Mouse (Mus musculus) heart, embryonic 12.5 days (tissue): Measurements from ENCODE around the gene Rarres2. TPM values are rescaled to one million over a fixed set of nuclear protein-coding genes. Genes with fewer than 3 reads are reported as not detected.

Experiments used
- ATAC-seq: fragments of 200-750 bp; cut with Nextera tagmentation; 2 replicates; pipeline ENCODE4 v1.8.0; 2017; ENCODE audit warnings: moderate TSS enrichment, moderate library complexity; ENCODE audit not compliant: insufficient number of reproducible peaks, low FRiP score
- H3K27ac ChIP-seq: fragments of 300-500 bp; sonication (generic); 2 replicates; pipeline ENCODE4 v1.5.1; 2016; ENCODE audit warnings: mild to moderate bottlenecking, moderate library complexity; ENCODE audit not compliant: poor library complexity, severe bottlenecking
- H3K27me3 ChIP-seq: fragments of 300-500 bp; sonication (generic); replicated peaks from 2 replicates; pipeline ENCODE4 v1.6.1; 2016; ENCODE audit warnings: mild to moderate bottlenecking, moderate library complexity
- H3K36me3 ChIP-seq: fragments of 300-500 bp; sonication (generic); 2 replicates; pipeline ENCODE4 v1.6.1; 2016; ENCODE audit warnings: mild to moderate bottlenecking, moderate library complexity
- H3K4me1 ChIP-seq: fragments of 300-500 bp; sonication (generic); replicated peaks from 2 replicates; pipeline ENCODE4 v1.6.1; 2016; ENCODE audit warnings: mild to moderate bottlenecking
- H3K4me2 ChIP-seq: fragments of 300-500 bp; sonication (generic); 2 replicates; pipeline ENCODE4 v1.6.1; 2016; ENCODE audit warnings: mild to moderate bottlenecking, moderate library complexity
- H3K4me3 ChIP-seq: fragments of 300-500 bp; sonication (generic); 2 replicates; pipeline ENCODE4 v1.5.1; 2016; ENCODE audit warnings: mild to moderate bottlenecking
- H3K9ac ChIP-seq: fragments of 300-500 bp; sonication (generic); 2 replicates; pipeline ENCODE4 v1.6.1; 2016; ENCODE audit warnings: mild to moderate bottlenecking, moderate library complexity
- H3K9me3 ChIP-seq: fragments of 300-500 bp; sonication (generic); replicated peaks from 2 replicates; pipeline ENCODE4 v1.6.1; 2016; ENCODE audit warnings: mild to moderate bottlenecking, moderate library complexity
- WGBS: fragments of 180-500 bp; shearing (Covaris S2); methylation state at CpG from one replicate; pipeline ENCODE4 v1.1.7; 2016; 5-methylcytosine and 5-hydroxymethylcytosine counted together
- polyA plus RNA-seq: library from polyadenylated mRNA; unstranded; fragments of >200 nt; fragmentation: Nextera tagmentation; extraction: Ambion mirVana; gene quantifications from 2 replicates; pipeline ENCODE4 v1.2.1, GENCODE M21; 2016

Rarres2 gene
- polyA plus RNA-seq, 1 experiment from 2014 or later, result 26.4 TPM

GRCm38 (mm10) chr6:48578736-48579135 lies 6.1 kb upstream of the Rarres2 start:
- H3K27me3 ChIP-seq, result no peaks in the 10 kb centered on the region
- no peaks in the 10 kb centered on the region for H3K9me3 ChIP-seq
- H3K4me1 ChIP-seq, result peaks cover 39% of the 10 kb centered on the region
- H3K4me3 ChIP-seq, result no peak overlapping the region
- H3K27ac ChIP-seq, result peak overlapping the region; percentile 74
- ATAC-seq, result no peak
- H3K9ac ChIP-seq, result no peak overlapping the region
- H3K4me2 ChIP-seq, result no peak overlapping the region
- H3K36me3 ChIP-seq, result no peaks in the 10 kb centered on the region
- WGBS, result 48% methylated on average over 5 of the region's 5 CpGs

GRCm38 (mm10) chr6:48573981-48574380 lies 1.4 kb upstream of the Rarres2 start:
- no peaks in the 10 kb centered on the region for H3K36me3 ChIP-seq
- no peak for ATAC-seq
- WGBS, result 55% methylated on average over 3 of the region's 3 CpGs
- H3K27me3 ChIP-seq, result no peaks in the 10 kb centered on the region
- no peak overlapping the region for H3K4me3 ChIP-seq
- H3K9ac ChIP-seq, result no peak overlapping the region
- no peak overlapping the region for H3K4me2 ChIP-seq
- peak overlapping the region; percentile 14; the same call in 1 of the 2 replicates for H3K27ac ChIP-seq
- no peaks in the 10 kb centered on the region for H3K9me3 ChIP-seq
- peaks cover 46% of the 10 kb centered on the region for H3K4me1 ChIP-seq

GRCm38 (mm10) chr6:48573280-48573679 lies 691 bp upstream of the Rarres2 start:
- WGBS, result 19% methylated on average over 10 of the region's 10 CpGs
- Histone ChIP-seq H3K9me3 (no peaks in the 10 kb centered on the region), H3K4me3 (no peak overlapping the region), H3K27me3 (no peaks in the 10 kb centered on the region), H3K36me3 (no peaks in the 10 kb centered on the region), H3K4me2 (no peak overlapping the region), H3K9ac (no peak overlapping the region), H3K4me1 (peaks cover 46% of the 10 kb centered on the region), H3K27ac (peak overlapping the region; percentile 57)
- ATAC-seq, result peak; percentile 69

GRCm38 (mm10) chr6:48572014-48572413 lies 575 bp downstream of the Rarres2 start:
- no peak for ATAC-seq
- no peaks in the 10 kb centered on the region for H3K36me3 ChIP-seq
- H3K27ac ChIP-seq, result peak overlapping the region; percentile 57
- H3K4me2 ChIP-seq, result peak overlapping the region; percentile 14; the same call in 1 of the 2 replicates
- H3K4me1 ChIP-seq, result peaks cover 51% of the 10 kb centered on the region
- WGBS, result 90% methylated on average over 5 of the region's 5 CpGs
- H3K27me3 ChIP-seq, result no peaks in the 10 kb centered on the region
- H3K9me3 ChIP-seq, result no peaks in the 10 kb centered on the region
- H3K4me3 ChIP-seq, result no peak overlapping the region
- H3K9ac ChIP-seq, result no peak overlapping the region

GRCm38 (mm10) chr6:48569065-48569807 lies 3.4 kb downstream of the Rarres2 start:
- H3K4me2 ChIP-seq, result peak overlapping the region; percentile 28
- no peak overlapping the region for H3K4me3 ChIP-seq
- WGBS, result 52% methylated on average over 8 of the region's 8 CpGs
- H3K36me3 ChIP-seq, result peaks cover 12% of the 10 kb centered on the region
- H3K27ac ChIP-seq, result peak overlapping the region; percentile 45
- no peak for ATAC-seq
- no peaks in the 10 kb centered on the region for H3K27me3 ChIP-seq
- peaks cover 67% of the 10 kb centered on the region for H3K4me1 ChIP-seq
- no peaks in the 10 kb centered on the region for H3K9me3 ChIP-seq
- no peak overlapping the region for H3K9ac ChIP-seq

GRCm38 (mm10) chr6:48568036-48568984 lies 4.3 kb downstream of the Rarres2 start:
- Histone ChIP-seq H3K4me3 (no peak overlapping the region), H3K27ac (peak overlapping the region; percentile 45), H3K27me3 (no peaks in the 10 kb centered on the region), H3K4me2 (peak overlapping the region; percentile 28), H3K9ac (no peak overlapping the region), H3K36me3 (peaks cover 16% of the 10 kb centered on the region), H3K4me1 (peaks cover 60% of the 10 kb centered on the region), H3K9me3 (no peaks in the 10 kb centered on the region)
- 44% methylated on average over 21 of the region's 21 CpGs for WGBS
- ATAC-seq, result peak; percentile 67

GRCm38 (mm10) chr6:48566312-48566711 lies 6.3 kb downstream of the Rarres2 start:
- peak overlapping the region; percentile 72 for H3K27ac ChIP-seq
- WGBS, result 20% methylated on average over 5 of the region's 5 CpGs

GRCm38 (mm10) chr6:48565693-48566310 lies 6.8 kb downstream of the Rarres2 start:
- H3K36me3 ChIP-seq, result peaks cover 17% of the 10 kb centered on the region
- H3K4me3 ChIP-seq, result no peak overlapping the region
- no peak overlapping the region for H3K4me2 ChIP-seq
- no peak overlapping the region for H3K9ac ChIP-seq
- ATAC-seq, result no peak
- H3K27me3 ChIP-seq, result no peaks in the 10 kb centered on the region
- peaks cover 41% of the 10 kb centered on the region for H3K4me1 ChIP-seq
- no peaks in the 10 kb centered on the region for H3K9me3 ChIP-seq
- 84% methylated on average over 4 of the region's 4 CpGs for WGBS
- H3K27ac ChIP-seq, result peak overlapping the region; percentile 45

More at GRCm38 (mm10) chr6:48566312-48566711, 6.3 kb downstream of the Rarres2 start:
- Histone ChIP-seq H3K9ac (no peak overlapping the region), H3K4me1 (peaks cover 41% of the 10 kb centered on the region), H3K36me3 (peaks cover 17% of the 10 kb centered on the region), H3K4me3 (no peak overlapping the region), H3K4me2 (no peak overlapping the region), H3K27me3 (no peaks in the 10 kb centered on the region), H3K9me3 (no peaks in the 10 kb centered on the region)
- ATAC-seq, result peak; percentile 56; the same call in 1 of the 2 replicates

GRCm38 (mm10) chr6:48555956-48556355 lies 16.6 kb downstream of the Rarres2 start:
- no peak for ATAC-seq
- H3K9me3 ChIP-seq, result no peaks in the 10 kb centered on the region
- H3K4me2 ChIP-seq, result no peak overlapping the region

GRCm38 (mm10) chr6:48555104-48555890 lies 17.3 kb downstream of the Rarres2 start:
- peak overlapping the region; percentile 60 for H3K4me3 ChIP-seq
- WGBS, result 36% methylated on average over 13 of the region's 14 CpGs
- peak overlapping the region; percentile 73 for H3K4me2 ChIP-seq
- H3K27me3 ChIP-seq, result no peaks in the 10 kb centered on the region
- peaks cover 13% of the 10 kb centered on the region for H3K4me1 ChIP-seq
- peak overlapping the region; percentile 97 for H3K27ac ChIP-seq
- H3K9me3 ChIP-seq, result no peaks in the 10 kb centered on the region
- H3K36me3 ChIP-seq, result peaks cover 19% of the 10 kb centered on the region
- H3K9ac ChIP-seq, result peak overlapping the region; percentile 70
- peak; percentile 76 for ATAC-seq

More at GRCm38 (mm10) chr6:48555956-48556355, 16.6 kb downstream of the Rarres2 start:
- no peak overlapping the region for H3K9ac ChIP-seq
- WGBS, result 80% methylated on average over 3 of the region's 3 CpGs
- H3K4me3 ChIP-seq, result no peak overlapping the region
- 0 out of 2 replicates have a peak overlapping the region, but pooled peaks have one; percentile 97 for H3K27ac ChIP-seq
- no peaks in the 10 kb centered on the region for H3K27me3 ChIP-seq
- H3K4me1 ChIP-seq, result peaks cover 13% of the 10 kb centered on the region
- H3K36me3 ChIP-seq, result peaks cover 19% of the 10 kb centered on the region
